Mouse (Mus musculus) gonadal fat pad, adult 2 months (tissue): ENCODE data around the gene Nob1. TPM values are rescaled to one million over a fixed set of nuclear protein-coding genes. Genes with fewer than 3 reads are reported as not detected.

ENCODE experiments used
- DNase-seq: peaks from one replicate; pipeline ENCODE4 v3.0.0-alpha.2; 2012; ENCODE audit warnings: low read depth
- polyA plus RNA-seq: library from polyadenylated mRNA; depleted of rRNA; stranded (reverse); fragments of >200 nt; gene quantifications from 2 replicates; pipeline ENCODE4 v1.2.3, GENCODE M21; 2012

Nob1 gene
- polyA plus RNA-seq, 1 experiment: 24.0 TPM

GRCm38 (mm10) chr8:107435962-107436831, 11.3 kb upstream of the Nob1 start, which contains the start of gene Wwp2:
TSS of gene Wwp2 (plus strand) at chr8:107436365.
- DNase-seq: no peak

- no peak for DNase-seq
Measured at GRCm38 (mm10) chr8:107435421-107435961, 10.6 kb upstream of the Nob1 start.

GRCm38 (mm10) chr8:107430821-107431220, 6.0 kb upstream of the Nob1 start:
- no peak for DNase-seq

- DNase-seq: no peak
Measured at GRCm38 (mm10) chr8:107425230-107425597, 363 bp upstream of the Nob1 start.

GRCm38 (mm10) chr8:107424176-107424575, 675 bp downstream of the Nob1 start:
- no peak for DNase-seq

- no peak for DNase-seq
Measured at GRCm38 (mm10) chr8:107417001-107417400, 7.8 kb downstream of the Nob1 start.

GRCm38 (mm10) chr8:107413881-107414280, 11.0 kb downstream of the Nob1 start:
- no peak for DNase-seq

- no peak for DNase-seq
Measured at GRCm38 (mm10) chr8:107412552-107412951, 12.3 kb downstream of the Nob1 start.

GRCm38 (mm10) chr8:107411391-107411790, 13.5 kb downstream of the Nob1 start:
- DNase-seq: no peak

GRCm38 (mm10) chr8:107405935-107406334, 18.9 kb downstream of the Nob1 start:
- DNase-seq: no peak

GRCm38 (mm10) chr8:107404057-107404456, 20.8 kb downstream of the Nob1 start:
- no peak for DNase-seq

GRCm38 (mm10) chr8:107403038-107403781, 21.6 kb downstream of the Nob1 start, which contains the start of gene Nqo1:
TSS of gene Nqo1 (minus strand) at chr8:107403206.
- no peak for DNase-seq

- DNase-seq: no peak
Measured at GRCm38 (mm10) chr8:107401866-107402265, 23.0 kb downstream of the Nob1 start.

GRCm38 (mm10) chr8:107399495-107399894, 25.4 kb downstream of the Nob1 start:
- DNase-seq: no peak

GRCm38 (mm10) chr8:107397665-107398064, 27.2 kb downstream of the Nob1 start:
- no peak for DNase-seq

GRCm38 (mm10) chr8:107396106-107396670, 28.7 kb downstream of the Nob1 start:
- DNase-seq: no peak

GRCm38 (mm10) chr8:107395397-107395796, 29.5 kb downstream of the Nob1 start:
- no peak for DNase-seq

GRCm38 (mm10) chr8:107391136-107391516, 33.7 kb downstream of the Nob1 start:
- no peak for DNase-seq

- no peak for DNase-seq
Measured at GRCm38 (mm10) chr8:107390476-107391135, 34.2 kb downstream of the Nob1 start.

GRCm38 (mm10) chr8:107389557-107389956, 35.3 kb downstream of the Nob1 start:
- no peak for DNase-seq

- DNase-seq: no peak
Measured at GRCm38 (mm10) chr8:107387861-107388260, 37.0 kb downstream of the Nob1 start.

GRCm38 (mm10) chr8:107386642-107387041, 38.2 kb downstream of the Nob1 start:
- DNase-seq: no peak
